Mouse (Mus musculus): Measurements from ENCODE around the gene Agpat4. TPM values are rescaled to one million over a fixed set of nuclear protein-coding genes. Genes with fewer than 3 reads are reported as not detected.
A peak's percentile ranks its signal among the peaks of the same experiment; 100 is the strongest.

The Agpat4 gene
- 110 to 154 TPM (median 150 TPM) in 3 replicates for total RNA-seq (2017)

- peak; percentile 12; the same call in 1 of the 2 replicates for ATAC-seq (replicated peaks; ENCODE audit: insufficient number of reproducible peaks, low FRiP score, low TSS enrichment, poor library complexity, severe bottlenecking)
These were observed at the start of gene Agpat4 for GRCm38 (mm10) chr17:12118561-12118925. Agpat4 (plus strand) TSS chr17:12118704.

DNA sequence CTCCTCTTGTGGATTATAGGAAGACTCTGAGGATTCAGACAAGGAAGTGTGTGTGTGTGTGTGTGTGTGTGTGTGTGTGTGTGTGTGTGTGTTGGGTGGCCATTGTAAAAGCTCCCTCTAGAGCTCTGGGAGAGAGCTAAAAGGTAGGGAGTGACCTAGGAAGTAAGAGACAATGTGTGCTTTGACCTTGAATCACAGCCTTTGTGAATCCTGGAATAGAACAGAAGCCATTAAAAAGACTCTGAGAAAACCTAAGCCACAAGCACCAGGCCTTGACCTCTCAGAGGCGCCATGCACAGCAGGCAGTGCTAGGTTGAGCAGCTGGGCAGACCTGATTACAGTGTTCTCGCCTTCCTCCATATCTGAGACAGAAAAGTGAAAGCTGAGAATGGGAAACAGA, 41.7 kb upstream of the Agpat4 start:
- ATAC-seq (replicated peaks; ENCODE audit: insufficient number of reproducible peaks, low FRiP score, low TSS enrichment, poor library complexity, severe bottlenecking), result no peak

- no peak for ATAC-seq (replicated peaks; ENCODE audit: insufficient number of reproducible peaks, low FRiP score, low TSS enrichment, poor library complexity, severe bottlenecking)
These were observed 37.6 kb upstream of the Agpat4 start for GRCm38 (mm10) chr17:12080656-12081495.

- ATAC-seq (replicated peaks; ENCODE audit: insufficient number of reproducible peaks, low FRiP score, low TSS enrichment, poor library complexity, severe bottlenecking), result no peak
These were observed 36.3 kb upstream of the Agpat4 start for GRCm38 (mm10) chr17:12082201-12082600.

- no peak for ATAC-seq (replicated peaks; ENCODE audit: insufficient number of reproducible peaks, low FRiP score, low TSS enrichment, poor library complexity, severe bottlenecking)
These were observed 28.1 kb upstream of the Agpat4 start for GRCm38 (mm10) chr17:12090261-12090927.

GRCm38 (mm10) chr17:12092901-12093564, 25.5 kb upstream of the Agpat4 start:
- no peak for ATAC-seq (replicated peaks; ENCODE audit: insufficient number of reproducible peaks, low FRiP score, low TSS enrichment, poor library complexity, severe bottlenecking)

DNA sequence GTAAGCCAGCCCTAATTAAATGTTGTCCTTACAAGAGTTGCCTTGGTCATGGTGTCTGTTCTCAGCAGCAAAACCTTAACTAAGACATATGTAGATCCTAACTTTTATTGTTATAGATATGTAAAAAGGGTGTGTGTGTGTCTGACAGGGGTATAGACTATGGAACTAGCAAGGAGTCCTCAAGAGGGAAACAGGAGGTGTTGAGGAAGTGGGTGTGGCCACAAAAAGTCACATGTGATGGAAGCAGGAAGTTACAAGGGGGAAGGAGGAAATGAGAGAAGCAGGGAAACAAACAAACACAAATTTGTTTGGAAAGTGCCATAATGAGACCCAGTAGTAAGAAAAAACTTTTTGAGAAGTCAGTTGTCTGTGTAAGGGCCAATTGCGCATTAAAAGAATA, 24.5 kb upstream of the Agpat4 start:
- 0 out of 2 replicates have a peak, but pooled peaks have one; percentile 56 for ATAC-seq (replicated peaks; ENCODE audit: insufficient number of reproducible peaks, low FRiP score, low TSS enrichment, poor library complexity, severe bottlenecking)

- ATAC-seq (replicated peaks; ENCODE audit: insufficient number of reproducible peaks, low FRiP score, low TSS enrichment, poor library complexity, severe bottlenecking), result no peak
These were observed 23.5 kb upstream of the Agpat4 start for GRCm38 (mm10) chr17:12094827-12095590.

GRCm38 (mm10) chr17:12099415-12099814, 19.1 kb upstream of the Agpat4 start:
- ATAC-seq (replicated peaks; ENCODE audit: insufficient number of reproducible peaks, low FRiP score, low TSS enrichment, poor library complexity, severe bottlenecking), result peak; percentile 75; the same call in 1 of the 2 replicates

- no peak for ATAC-seq (replicated peaks; ENCODE audit: insufficient number of reproducible peaks, low FRiP score, low TSS enrichment, poor library complexity, severe bottlenecking)
These were observed 16.2 kb upstream of the Agpat4 start for GRCm38 (mm10) chr17:12102326-12102725.

GRCm38 (mm10) chr17:12103781-12104180, 14.7 kb upstream of the Agpat4 start:
- no peak for ATAC-seq (replicated peaks; ENCODE audit: insufficient number of reproducible peaks, low FRiP score, low TSS enrichment, poor library complexity, severe bottlenecking)

DNA sequence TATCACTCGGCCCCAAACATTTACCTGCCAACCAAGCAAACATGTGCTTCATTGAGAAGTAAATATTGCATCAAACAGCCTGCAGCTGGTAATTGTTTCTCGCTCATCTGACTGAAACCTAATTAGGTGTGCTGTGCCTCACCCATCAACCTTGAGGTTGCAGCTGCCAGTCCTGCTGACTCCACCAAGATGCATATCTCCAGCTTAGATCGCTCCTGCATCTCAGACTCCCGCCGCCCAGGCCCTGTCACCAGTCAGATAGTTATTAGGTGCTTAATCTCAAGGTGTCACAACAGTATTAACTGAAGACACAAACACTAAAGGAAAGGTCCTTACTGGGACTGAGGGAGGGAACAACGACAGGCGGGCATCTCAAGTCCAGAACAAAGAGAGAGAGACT, 14.3 kb upstream of the Agpat4 start:
- no peak for ATAC-seq (replicated peaks; ENCODE audit: insufficient number of reproducible peaks, low FRiP score, low TSS enrichment, poor library complexity, severe bottlenecking)

DNA sequence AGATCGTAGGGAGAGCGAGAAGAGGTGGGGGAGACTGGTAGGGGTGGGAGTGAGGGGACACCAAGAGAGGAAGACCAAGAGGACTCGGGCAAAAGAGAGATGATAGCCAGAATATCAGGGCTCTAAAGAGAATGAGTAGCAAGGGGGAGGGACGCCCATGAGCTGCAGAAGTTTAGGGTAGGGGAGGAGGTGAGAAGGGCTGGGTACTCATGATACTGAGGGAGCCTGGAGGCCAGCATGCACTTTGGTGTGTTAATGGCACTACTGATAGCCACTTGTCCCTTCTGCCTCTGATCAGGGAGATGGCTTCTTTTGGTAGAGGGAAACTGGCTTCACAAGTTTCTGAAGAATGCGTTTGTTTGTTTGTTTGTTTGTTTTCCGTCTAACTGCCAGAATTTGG, 13.8 kb upstream of the Agpat4 start:
- ATAC-seq (replicated peaks; ENCODE audit: insufficient number of reproducible peaks, low FRiP score, low TSS enrichment, poor library complexity, severe bottlenecking), result no peak

DNA sequence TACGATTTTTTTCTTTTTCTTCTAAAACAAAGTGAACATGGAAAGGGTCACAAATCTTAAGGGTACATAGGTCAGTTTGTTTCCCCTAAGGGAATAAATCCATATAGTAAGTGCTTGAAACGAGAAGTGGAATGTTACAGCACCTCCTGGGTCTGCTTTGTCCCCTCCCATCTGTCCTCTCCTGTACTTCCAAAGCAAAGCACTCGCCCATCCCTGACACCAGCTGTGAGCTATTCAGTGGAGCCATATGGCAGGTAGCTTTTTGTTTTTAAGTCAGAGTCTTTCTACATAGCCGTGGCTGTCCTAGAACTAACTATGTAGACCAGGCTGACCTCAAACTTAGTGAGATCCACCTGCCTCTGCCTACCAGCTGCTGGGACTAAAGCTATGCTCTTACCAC, 12.2 kb upstream of the Agpat4 start:
- ATAC-seq (replicated peaks; ENCODE audit: insufficient number of reproducible peaks, low FRiP score, low TSS enrichment, poor library complexity, severe bottlenecking), result no peak

DNA sequence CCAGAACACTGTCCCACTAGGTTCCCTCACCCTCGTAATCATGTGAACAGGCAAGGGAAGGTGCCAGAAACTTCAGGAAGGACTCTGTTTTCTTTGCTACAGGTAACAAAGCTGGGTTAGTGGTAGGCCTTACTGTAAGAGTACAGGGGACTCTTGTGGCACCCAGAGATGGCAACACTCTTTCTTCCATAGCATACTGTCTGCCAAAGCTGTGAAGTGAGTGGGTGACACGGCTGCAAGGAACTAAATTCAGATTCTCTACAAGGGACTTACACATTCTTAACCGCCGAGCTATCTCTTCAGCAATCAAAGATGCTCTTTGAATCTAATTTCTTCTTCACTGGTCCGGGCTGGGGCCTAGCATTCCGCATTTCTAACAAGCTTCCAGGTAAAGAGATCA, 4.9 kb upstream of the Agpat4 start:
- no peak for ATAC-seq (replicated peaks; ENCODE audit: insufficient number of reproducible peaks, low FRiP score, low TSS enrichment, poor library complexity, severe bottlenecking)

- no peak for ATAC-seq (replicated peaks; ENCODE audit: insufficient number of reproducible peaks, low FRiP score, low TSS enrichment, poor library complexity, severe bottlenecking)
These were observed 3.4 kb upstream of the Agpat4 start for GRCm38 (mm10) chr17:12115086-12115485.

GRCm38 (mm10) chr17:12118131-12118530, 373 bp upstream of the Agpat4 start:
- ATAC-seq (replicated peaks; ENCODE audit: insufficient number of reproducible peaks, low FRiP score, low TSS enrichment, poor library complexity, severe bottlenecking), result no peak

DNA sequence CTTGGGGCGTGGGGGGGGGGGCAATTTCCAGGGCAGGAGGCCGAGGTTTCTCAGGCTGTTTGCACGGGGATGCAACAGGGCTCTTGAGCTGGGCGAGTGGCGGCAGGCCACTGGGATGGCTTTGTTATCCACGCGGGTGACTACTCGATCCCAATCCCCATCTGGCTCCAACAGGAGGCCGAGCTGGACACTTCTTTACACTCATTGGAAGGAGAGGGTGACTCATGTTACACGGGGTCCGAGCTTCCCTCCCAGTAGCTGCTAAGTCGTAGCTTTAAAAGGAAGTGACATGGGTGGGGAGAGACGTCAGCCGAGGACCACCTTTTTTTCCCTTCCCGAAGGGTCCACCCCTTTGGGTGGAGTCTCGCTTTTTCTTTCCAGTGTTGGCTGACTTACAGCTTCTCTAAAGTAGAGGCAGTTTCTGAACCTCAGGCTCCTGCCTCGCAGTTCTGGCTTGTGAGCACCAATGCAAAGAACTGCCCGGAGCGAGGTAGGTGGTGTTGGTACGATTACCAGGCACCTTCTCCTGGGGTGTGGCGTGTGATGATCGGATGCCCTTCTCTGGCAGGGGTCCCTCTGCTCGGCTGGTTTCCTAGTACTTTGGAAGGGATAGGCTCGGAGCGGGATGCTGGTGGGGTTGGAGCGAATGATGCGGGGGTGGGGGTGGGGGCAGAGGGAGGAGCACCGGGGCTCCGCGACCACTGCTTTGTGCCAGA, 580 bp downstream of the Agpat4 start:
- ATAC-seq (replicated peaks; ENCODE audit: insufficient number of reproducible peaks, low FRiP score, low TSS enrichment, poor library complexity, severe bottlenecking), result peak; percentile 89
